Mouse (Mus musculus) lung, postnatal 14 days (tissue): ENCODE measurements at regions not wholly inside any gene's neighbourhood (a gene's known extent, or its start where the extent isn't known, plus 50 kb on each side); places are given as distances from the start of the nearest gene placed in this dataset.
"Not testable (repeated sequence)": the region's sequence is repeated elsewhere in the genome, so short reads cannot be mapped to it uniquely, and the experiment has no call there.

Experiments
- DNase-seq: peaks from one replicate; pipeline ENCODE4 v3.0.0; 2021

- peak; percentile 7 for DNase-seq
Measured at GRCm38 (mm10) chrX:18960465-18960864, 499.3 kb upstream of the 4930578C19Rik start.

- peak; percentile 2 for DNase-seq
Measured at GRCm38 (mm10) chrX:18942612-18943011, 481.4 kb upstream of the 4930578C19Rik start.

GRCm38 (mm10) chrX:18933340-18933739 is 472.1 kb upstream of the 4930578C19Rik start:
- no peak for DNase-seq

GRCm38 (mm10) chrX:18923084-18923483 is 461.9 kb upstream of the 4930578C19Rik start:
- no peak for DNase-seq

GRCm38 (mm10) chrX:18921366-18922092 is 460.3 kb upstream of the 4930578C19Rik start:
- peak; percentile 5 for DNase-seq

- no peak for DNase-seq
Measured at GRCm38 (mm10) chrX:18882784-18883171, 421.6 kb upstream of the 4930578C19Rik start.

GRCm38 (mm10) chrX:18882088-18882783 is 421.0 kb upstream of the 4930578C19Rik start:
- peak; percentile 64 for DNase-seq

GRCm38 (mm10) chrX:18875734-18876133 is 414.5 kb upstream of the 4930578C19Rik start:
- DNase-seq, result no peak

- peak; percentile 5 for DNase-seq
Measured at GRCm38 (mm10) chrX:18874051-18874450, 412.9 kb upstream of the 4930578C19Rik start.

GRCm38 (mm10) chrX:18838668-18839067 is 377.5 kb upstream of the 4930578C19Rik start:
- no peak for DNase-seq

GRCm38 (mm10) chrX:18824971-18825370 is 363.8 kb upstream of the 4930578C19Rik start:
- DNase-seq, result not testable (repeated sequence)

GRCm38 (mm10) chrX:18814441-18814973 is 353.3 kb upstream of the 4930578C19Rik start:
- no peak for DNase-seq
